Mouse (Mus musculus): ENCODE results near the gene Tent2.

GRCm38 (mm10) chr13:93153280-93153679 is 38.9 kb downstream of the Tent2 start:
- TF ChIP-seq POLR2A (IDR thresholded peaks at IDR 0.05; ENCODE audit: low read depth, low read length) (no peak), CTCF (IDR thresholded peaks at IDR 0.05; ENCODE audit: borderline replicate concordance, insufficient read depth, low read length) (no peak)
